Mouse (Mus musculus) layer of hippocampus, postnatal 25 days (tissue): ENCODE data around the gene Wdr76. TPM values are rescaled to one million over a fixed set of nuclear protein-coding genes. Genes with fewer than 3 reads are reported as not detected.
"Not testable (repeated sequence)": the region's sequence is repeated elsewhere in the genome, so short reads cannot be mapped to it uniquely, and the experiment has no call there.

Experiments used
- DNase-seq, 2 experiments: peaks; one replicate each; pipeline ENCODE4 v3.0.0; 2022; ENCODE audit warnings: mixed read lengths in 2 of 2, low spot score in 1 of 2; ENCODE audit errors: extremely low spot score in 1 of 2
- total RNA-seq, 2 experiments: library from RNA; stranded (reverse); gene quantifications; 2 replicates each; pipeline ENCODE4 v1.2.3; 2021

Gene Wdr76
- total RNA-seq, 2 experiments from 2014 or later = 3.1 to 3.5 TPM

DNA sequence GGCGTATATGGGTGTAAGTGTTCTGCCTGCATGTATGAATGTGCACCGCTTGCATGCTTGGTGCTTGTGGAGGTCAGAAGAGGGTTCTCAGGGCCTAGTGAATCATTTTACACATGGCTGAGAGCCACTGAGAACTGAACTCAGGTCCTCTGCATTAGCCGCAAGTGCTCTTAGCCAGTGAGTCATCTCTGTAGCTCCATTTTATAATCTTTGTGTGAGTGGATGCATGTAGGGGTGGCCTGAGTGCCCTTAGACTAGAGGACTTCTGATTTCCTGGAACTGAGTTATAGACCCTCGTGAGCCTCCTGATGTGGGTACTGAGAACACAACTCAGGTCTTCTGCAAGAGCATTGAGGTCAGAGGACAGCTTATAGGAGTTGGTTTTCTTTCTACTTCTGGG lies 7.7 kb downstream of the Wdr76 start:
- DNase-seq = no peak

DNA sequence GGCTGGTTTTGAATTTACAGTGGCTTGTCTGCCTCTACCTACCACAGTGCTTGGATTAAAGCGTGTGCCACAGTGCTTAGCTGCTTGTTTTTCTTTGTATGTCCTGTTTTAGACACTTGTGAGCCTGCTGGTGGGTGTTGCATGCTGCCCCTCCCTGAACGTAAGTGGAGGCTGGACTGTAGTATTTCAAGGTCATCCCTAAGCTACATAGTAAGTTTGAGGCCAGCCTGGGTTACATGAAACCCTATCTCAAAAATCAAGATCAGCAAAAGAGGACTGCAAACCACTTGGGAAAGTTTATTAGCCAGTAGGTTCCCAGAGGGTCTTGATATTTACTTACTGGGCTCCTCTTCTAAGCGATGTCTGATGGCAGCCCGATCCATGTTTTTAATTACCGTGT lies 11.6 kb downstream of the Wdr76 start:
- no peak for DNase-seq

DNA sequence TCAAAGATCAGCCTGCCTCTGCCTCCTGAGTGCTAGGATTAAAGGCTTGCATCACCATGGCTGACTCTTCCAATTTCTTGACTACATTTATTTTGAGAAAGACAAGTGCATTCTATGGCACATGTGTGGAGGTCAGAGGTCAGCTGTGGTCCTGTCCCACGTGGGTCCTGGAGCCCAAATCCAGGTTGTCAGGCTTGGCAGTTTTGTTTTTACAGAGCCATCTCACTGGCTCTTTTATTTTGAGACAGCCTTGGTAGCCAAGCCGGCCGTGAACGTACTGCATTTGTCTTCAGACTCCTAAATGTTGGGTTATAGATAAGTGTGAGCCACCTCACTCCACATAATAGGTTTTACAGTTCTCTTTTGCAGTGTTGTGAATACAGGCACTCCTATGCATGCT lies 12.2 kb downstream of the Wdr76 start:
- DNase-seq = not testable (repeated sequence)

DNA sequence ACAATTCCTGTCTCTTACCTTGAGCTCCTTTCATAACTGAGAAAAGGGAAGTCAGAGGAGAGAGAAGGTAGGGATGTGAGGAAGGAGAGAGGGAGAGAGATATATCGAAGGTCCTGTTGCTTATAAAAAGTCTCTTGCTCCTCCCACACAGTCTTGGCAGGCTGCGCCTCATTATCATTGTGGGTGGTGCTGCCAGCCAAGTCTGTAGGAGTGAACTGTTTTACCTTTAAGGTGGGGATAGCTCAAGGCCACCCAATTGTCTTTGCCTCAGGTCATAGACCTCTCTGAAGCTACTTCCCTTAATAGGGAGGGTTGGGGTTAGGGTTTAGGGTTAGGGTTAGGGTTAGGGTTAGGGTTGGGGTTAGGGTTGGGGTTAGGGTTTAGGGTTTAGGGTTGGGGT lies 15.5 kb downstream of the Wdr76 start:
- DNase-seq = no peak

DNA sequence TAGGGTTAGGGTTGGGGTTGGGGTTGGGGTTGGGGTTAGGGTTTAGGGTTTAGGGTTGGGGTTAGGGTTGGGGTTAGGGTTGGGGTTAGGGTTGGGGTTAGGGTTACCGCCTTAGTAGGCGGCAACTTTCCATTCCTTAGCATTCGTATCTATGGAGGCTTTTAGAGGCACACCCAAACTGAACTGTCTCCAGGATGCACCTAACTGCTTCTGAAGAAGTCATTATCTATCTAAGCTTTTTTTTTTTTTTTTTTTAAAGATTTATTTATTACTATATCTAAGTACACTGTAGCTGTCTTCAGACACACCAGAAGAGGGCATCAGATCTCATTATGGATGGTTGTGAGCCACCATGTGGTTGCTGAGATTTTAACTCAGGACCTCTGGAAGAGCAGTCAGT lies 16.3 kb downstream of the Wdr76 start:
- not testable (repeated sequence) for DNase-seq

DNA sequence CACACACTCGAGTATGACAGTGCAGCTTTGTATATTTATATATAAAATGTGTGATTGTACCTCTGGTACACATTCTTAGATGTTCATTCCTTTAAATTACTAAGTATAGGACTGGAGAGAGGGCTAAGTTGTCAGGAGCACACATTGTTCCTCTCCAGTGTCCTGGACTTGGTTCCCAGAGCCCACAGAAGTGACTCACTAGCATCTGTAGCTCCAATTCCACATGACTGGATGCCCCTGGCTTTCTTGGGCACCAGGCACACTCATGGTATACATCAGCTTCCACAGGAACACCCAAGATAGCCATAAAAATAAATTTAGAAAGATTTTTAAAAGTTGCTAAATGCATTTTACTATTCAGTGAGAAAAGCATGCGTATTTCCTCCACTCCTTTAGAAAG lies 18.5 kb downstream of the Wdr76 start:
- no peak for DNase-seq

DNA sequence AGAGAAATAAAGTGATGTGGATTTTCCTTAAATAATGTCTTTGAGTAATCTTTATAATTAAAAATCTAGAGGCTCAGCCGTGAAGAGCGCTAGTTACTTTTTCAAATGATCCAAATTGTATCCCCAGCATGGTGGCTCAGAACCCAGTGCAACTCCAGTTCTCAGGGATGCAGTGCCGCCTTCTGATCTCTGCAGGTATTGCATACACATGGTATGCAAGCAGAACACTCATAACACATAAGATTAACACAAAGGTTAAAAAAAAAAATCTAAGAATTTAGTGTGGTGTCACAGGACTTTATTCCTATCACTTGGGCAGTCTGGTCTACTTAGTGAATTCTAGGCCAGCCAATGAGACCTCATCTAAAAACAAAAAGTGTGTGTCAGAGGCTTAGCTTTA lies 38.3 kb downstream of the Wdr76 start:
- no peak for DNase-seq

DNA sequence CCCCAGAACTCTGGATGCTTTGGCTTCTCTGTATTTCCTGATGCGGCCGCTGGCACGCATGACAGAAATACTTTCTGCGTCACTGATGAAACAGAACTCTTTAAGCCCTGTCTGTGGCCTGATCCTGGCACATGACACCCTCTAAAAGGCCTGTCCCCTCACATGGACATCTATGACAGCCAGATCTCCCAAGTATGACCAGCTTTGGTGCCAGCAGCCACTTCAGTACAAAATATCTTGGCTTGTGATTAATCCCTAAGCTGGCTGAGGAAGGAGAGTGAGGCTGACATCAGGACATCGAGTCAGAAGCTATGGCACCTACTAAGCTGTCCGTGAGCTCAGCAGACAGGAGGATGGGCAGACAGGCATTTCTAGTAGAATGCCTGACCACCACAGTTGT lies 43.1 kb downstream of the Wdr76 start:
- DNase-seq = no peak

DNA sequence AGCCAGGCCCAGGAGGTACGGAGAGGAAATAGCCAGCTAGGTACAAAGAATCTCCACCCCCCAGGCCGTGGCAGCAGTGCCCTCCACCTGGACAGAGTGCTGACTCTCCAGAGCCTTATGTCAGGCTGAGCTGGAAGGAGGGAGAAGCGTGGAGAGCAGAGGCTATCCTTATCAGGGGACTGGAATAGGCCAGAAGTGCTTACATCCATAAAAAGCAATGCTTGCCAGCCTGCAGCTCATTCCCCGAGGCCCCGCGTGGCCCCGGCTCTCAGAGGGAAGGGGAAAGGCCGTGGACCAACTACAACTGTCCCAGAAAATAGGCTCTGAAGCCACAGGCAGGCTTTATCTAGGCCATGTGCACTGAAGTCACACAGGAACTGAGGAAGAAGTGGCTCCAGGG lies 44.7 kb downstream of the Wdr76 start:
- DNase-seq = no peak

DNA sequence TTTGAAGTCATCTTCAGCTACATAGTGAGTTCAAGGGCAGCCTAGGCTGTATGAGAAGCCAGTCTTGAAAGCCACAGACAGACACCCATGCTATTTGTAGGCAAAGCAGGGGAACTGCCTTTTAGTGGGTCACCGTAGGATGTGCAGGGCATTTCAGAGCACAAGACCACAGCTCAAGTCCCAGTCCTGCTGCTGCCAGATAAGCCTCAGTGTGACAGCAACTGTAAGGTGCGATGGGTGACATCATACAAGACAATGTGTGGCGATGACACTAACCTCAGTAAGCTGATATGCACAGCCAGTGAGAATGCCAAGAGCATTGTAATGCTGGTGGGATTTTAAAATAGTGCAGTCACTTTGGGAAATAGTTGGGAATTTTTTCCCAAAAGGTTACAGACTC lies 56.6 kb downstream of the Wdr76 start:
- DNase-seq = no peak

DNA sequence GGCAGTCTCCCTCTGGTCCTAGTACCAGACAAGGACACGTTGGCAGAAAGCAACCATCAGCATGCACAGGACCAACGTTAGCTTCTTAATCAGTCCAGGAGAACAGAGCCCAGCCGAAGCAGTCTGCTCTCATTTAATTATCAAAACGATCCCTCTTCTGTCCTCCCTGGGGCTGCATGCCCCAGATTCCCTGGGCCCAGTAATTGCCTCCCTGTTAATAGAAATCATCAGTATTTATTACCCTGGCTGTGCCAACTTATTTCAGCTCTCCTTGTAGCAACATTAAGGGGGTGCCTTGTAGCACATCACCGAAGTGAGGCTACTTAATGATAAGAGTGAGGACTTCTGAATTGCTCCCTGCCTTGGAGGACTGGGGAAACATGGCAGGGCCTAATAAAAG lies 59.4 kb downstream of the Wdr76 start:
- DNase-seq = no peak

DNA sequence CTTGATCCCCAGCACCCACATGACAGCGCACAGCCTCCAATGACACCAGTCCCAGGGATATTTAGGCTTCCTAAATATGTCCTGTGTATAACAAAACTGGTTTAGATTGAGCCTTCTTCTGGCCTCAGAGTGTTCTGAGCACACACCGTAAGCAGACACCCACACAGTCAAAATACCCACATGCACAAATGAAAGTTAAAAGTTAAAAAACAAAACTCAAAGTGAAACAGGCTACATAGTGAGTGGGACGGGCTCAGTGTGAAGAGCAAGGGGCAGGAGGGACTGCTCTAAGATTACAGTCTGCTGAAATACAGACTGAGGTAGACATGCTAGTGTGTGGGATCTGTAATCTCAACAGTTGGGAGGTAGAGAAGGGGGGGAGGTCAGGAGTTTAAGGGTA lies 63.5 kb downstream of the Wdr76 start:
- DNase-seq = no peak

DNA sequence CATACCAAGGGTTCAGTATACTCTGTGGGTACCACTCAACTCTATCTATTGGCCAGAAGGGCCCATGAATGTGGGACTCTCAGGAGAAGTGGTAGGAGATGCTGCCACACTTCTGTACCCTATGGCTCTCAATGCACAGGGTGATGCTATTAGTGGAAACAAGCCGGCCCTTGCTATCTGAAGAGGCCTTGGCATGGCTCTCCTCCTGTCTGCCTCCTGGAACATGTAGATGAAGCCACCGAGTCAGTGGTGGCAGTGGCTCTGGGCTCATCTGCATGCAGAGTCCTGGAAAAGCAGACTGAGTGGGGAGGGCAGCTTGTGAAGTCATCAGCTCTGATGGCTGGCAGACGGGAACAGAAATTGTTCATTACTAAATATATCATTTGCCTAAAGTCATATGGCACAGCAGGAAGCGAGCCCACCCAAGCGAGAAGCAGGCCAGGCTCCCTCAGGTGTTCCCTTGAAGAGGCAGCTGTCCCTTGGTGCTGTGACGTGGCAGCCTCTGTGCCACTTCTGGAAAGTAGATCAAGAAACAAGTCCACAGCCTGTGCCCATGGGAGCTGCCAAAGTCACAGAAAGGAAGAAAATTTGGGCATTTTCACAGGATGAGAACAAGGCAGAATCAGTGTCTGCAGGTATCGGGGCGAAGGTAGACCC lies 64.6 kb downstream of the Wdr76 start:
- no peak for DNase-seq

DNA sequence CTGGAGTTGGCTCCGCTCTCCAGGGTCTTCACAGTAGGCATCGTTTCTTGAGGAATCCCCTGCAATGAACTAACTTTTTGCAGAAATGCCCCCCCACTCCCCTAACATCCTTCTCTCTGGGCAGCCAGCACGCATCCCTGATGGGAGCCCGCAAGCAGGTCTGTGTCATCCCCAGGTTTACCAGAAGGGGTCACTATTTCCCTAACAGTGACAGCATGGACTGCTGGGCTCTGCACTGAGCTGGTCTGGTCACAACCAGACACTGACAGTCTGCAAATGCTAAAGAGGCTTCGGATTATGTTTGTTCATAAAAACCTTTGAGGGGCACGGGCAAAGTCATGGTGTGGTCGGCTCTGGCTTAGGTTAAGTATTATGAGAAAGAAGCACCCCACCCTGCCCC lies 65.3 kb downstream of the Wdr76 start:
- DNase-seq = peak; percentile 70 to 91

DNA sequence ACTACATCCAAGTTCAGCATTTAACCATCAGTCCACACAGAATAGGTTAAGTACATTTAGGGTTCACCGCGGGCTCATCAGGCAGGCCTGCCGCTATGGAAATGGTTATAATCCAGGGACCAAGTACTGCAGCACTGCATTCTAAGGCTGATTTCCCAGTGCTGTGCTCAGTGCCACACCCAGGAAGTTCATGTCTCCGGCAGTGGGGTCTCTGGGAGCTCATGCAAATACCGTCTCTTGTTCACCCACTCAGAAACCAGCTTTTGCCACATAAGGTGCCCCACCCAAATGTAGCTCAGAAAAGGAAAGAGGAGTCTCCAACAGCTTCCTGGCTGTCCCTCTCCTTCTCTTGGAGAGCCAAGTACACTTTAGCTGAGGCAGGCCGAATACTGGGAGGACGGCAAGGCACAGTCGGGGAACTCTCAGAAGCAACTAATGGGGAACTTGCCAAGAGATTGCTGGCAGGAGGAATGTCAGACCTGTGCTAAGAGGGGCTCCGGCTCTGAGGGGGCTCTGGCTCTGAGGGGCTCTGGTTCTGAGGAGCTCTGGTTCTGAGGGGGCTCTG lies 67.6 kb downstream of the Wdr76 start:
- no peak for DNase-seq

DNA sequence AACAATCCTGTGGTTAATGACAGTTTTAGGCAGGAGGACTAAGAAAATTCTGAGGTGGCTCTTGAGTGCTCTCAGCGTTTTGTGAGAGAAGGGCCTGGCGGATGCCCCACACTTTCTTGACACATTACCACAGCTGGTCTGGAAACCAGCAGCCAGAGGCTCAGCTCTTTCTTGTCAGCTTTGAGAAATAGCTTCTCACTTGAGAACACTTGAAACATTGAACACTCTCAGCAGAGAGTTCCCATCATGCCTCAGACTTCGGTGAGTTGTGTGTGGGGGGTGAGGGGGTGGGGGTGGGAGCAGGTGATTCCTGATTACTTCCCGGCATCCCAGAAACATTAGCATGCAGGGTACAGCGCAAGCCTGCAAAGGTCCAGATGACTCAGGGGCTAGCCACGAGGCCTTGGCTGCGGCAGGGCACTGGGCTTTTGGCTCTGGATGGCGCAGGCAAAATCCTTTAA lies 69.2 kb downstream of the Wdr76 start:
- DNase-seq = no peak

DNA sequence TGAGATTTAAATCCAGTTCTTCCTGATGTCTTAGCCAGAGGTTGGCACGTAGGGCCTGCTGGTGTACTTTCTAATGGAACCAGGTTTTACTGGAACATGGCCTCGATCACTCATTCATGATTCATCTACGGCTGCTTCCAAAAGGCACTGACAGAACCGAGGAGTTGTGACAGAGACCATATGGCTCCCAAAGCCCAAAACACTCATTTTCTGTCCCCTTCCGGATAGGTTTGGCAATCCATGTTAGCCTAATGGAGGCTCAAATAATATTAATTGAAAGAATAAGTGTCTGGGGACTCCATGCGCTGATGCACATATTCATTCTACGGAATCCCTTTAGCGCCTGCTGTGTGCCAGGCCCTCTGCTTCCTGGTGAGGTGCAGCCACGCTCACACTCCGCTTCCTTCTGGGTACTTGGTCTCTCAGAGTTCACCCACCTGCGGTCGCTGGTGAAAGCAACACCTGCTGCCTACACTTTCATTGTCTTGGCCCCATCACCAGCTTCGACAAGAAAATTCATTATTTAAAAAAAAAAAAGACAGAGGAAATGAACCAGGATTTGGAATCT lies 76.4 kb downstream of the Wdr76 start:
- DNase-seq = no peak

DNA sequence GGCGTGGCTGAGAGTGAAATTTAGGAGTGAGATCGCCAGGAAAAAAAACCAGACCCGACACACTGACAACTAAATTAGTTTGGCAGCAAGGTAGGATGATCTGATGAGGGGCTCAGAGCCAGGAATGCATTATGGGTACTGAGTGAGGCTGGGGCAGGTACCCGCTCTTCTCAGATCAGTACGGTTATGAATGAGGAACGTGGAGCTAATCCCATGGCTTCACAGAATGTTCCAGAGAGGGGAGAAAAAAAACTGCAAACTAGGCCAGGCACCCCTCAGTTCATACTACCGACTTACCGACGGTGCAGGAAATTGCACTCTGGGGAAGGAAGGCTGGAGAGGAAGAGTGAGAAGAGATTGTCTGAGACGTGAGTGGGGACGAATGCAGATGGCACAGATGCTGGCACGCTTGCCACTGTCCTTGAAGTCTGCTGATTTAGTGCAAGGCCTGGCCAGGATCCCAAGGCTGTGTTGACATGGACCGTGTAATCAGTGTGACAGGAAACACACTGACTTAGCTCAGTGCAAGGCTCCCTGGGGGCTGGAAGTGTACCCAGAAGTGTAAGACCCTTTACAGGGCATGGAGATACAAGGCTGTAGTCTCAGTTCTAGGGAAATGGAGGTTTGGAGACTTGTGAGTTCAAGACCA lies 77.1 kb downstream of the Wdr76 start:
- no peak for DNase-seq

DNA sequence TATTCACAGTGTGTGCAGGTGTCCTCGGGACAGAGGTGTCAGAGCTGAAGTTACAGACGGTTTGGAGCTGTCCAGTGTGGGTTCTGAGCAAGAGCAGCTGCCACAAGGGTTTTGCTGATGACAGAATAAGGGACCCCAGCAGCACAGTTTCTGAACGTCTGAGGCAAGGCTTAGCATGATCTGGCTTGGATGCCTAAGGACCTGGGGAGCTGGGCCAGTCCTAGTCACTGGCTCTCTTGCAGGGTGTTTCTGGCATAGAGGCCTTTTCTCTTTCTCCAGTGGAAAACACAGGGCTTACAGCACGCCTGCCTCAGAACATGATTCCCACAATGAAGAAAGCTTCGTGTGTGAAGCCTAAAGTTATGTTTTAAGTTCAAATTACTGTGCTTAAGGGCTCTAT lies 78.2 kb downstream of the Wdr76 start:
- DNase-seq = no peak

DNA sequence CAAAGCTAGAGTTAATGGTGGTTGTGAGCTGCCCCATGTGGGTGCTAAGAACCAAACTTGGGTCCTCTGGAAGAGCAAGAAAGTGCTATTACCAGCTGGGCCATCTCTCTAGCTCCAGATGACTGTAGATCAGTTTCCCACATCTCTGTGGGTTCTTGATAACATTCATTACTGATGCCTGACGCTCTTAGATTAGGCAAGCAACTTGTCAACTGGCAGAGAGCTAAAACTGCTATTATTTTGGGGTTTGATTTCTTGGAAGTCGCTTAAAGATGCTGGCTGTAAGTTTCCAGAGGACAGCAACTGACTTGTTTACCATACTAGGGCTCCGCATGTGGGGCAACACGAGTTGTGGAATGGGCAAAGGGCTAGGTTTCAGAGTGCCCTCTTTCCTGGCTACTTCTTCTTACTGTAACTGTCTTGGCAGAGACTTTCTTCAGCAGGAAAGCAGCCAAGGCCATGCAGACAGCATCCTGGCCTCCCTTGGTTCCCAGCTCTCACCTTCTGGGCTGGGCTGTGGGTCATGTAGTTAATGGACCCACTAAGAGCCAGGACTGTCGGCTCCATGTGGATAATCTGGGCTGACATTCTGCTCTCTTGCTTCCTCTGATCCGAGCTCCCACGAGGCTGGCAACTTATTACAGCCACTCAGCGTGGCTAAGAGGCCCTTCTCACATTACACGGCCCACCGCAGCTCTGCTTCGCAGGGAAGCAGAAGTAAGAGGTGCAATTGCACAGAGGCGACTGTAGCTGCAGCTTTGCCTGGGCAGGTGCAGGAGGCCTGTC lies 81.2 kb downstream of the Wdr76 start:
- no peak for DNase-seq

DNA sequence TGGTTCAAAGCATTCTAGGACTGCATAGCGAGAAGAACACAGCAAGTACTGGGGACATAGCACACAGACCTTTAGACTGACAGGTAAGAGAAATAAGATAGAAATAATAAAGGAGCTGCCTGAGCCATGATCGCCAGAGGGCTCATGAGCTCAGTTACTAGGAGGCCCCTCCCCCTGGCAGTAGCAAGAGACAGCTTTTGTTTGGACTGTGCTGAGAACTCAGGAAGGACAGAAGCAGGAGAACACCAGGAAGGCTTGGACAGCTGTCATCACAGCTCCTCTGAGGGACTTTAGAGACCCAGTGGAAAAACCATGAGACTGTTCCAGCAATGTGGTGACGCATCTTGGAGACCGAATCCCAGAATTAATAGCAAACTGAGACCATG lies 81.8 kb downstream of the Wdr76 start:
- no peak for DNase-seq
